Mouse (Mus musculus) hindbrain, embryonic 14.5 days (tissue): ENCODE measurements around the gene 3110082J24Rik. TPM values are rescaled to one million over a fixed set of nuclear protein-coding genes. Genes with fewer than 3 reads are reported as not detected.

ENCODE experiments used
- ATAC-seq: fragments of 200-750 bp; cut with Nextera tagmentation; 2 replicates; pipeline ENCODE4 v1.8.0; 2017; ENCODE audit warnings: moderate number of reproducible peaks, mild to moderate bottlenecking, moderate TSS enrichment, moderate library complexity; ENCODE audit not compliant: low FRiP score
- DNase-seq: peaks from one replicate; pipeline ENCODE4 v3.0.0-alpha.2; 2015; ENCODE audit warnings: low spot score
- H3K27ac ChIP-seq: fragments of 300-500 bp; sonication (generic); 2 replicates; pipeline ENCODE4 v1.5.1; 2014; ENCODE audit warnings: mild to moderate bottlenecking, moderate library complexity
- H3K27me3 ChIP-seq: fragments of 300-500 bp; sonication (generic); 2 replicates; pipeline ENCODE4 v1.6.1; 2014; ENCODE audit warnings: mild to moderate bottlenecking, low read length, mixed read lengths; ENCODE audit not compliant: control insufficient read depth, insufficient read depth
- H3K36me3 ChIP-seq: fragments of 300-500 bp; sonication (generic); replicated peaks from 2 replicates; pipeline ENCODE4 v1.6.1; 2014; ENCODE audit not compliant: control insufficient read depth, insufficient read depth
- H3K4me1 ChIP-seq: fragments of 300-500 bp; sonication (generic); replicated peaks from 2 replicates; pipeline ENCODE4 v1.6.1; 2014; ENCODE audit warnings: antibody characterized with exemption, low read length, mixed read lengths; ENCODE audit not compliant: control insufficient read depth, insufficient read depth
- H3K4me2 ChIP-seq: fragments of 300-500 bp; sonication (generic); replicated peaks from 2 replicates; pipeline ENCODE4 v1.6.1; 2014; ENCODE audit warnings: mild to moderate bottlenecking, moderate library complexity
- H3K4me3 ChIP-seq: fragments of 300-500 bp; sonication (generic); replicated peaks from 2 replicates; pipeline ENCODE4 v1.5.1; 2014; ENCODE audit warnings: mild to moderate bottlenecking, low read length
- H3K9ac ChIP-seq: fragments of 300-500 bp; sonication (generic); 2 replicates; pipeline ENCODE4 v1.6.1; 2014
- H3K9me3 ChIP-seq: fragments of 300-500 bp; sonication (generic); 2 replicates; pipeline ENCODE4 v1.6.1; 2016; ENCODE audit warnings: low read length; ENCODE audit not compliant: control insufficient read depth
- WGBS: fragments of 180-500 bp; shearing (Covaris S2); extraction: QIAGEN DNeasy Blood & Tissue Kit; methylation state at CpG from one replicate; pipeline ENCODE4 v1.1.7; 2014; 5-methylcytosine and 5-hydroxymethylcytosine counted together
- polyA plus RNA-seq: library from polyadenylated mRNA; unstranded; fragments of >200 nt; fragmentation: Nextera tagmentation; extraction: Ambion mirVana; gene quantifications from 2 replicates; pipeline ENCODE4 v1.2.1, GENCODE M21; 2014

Gene 3110082J24Rik
- polyA plus RNA-seq, 1 experiment from 2014 or later = 5.2 TPM

DNA sequence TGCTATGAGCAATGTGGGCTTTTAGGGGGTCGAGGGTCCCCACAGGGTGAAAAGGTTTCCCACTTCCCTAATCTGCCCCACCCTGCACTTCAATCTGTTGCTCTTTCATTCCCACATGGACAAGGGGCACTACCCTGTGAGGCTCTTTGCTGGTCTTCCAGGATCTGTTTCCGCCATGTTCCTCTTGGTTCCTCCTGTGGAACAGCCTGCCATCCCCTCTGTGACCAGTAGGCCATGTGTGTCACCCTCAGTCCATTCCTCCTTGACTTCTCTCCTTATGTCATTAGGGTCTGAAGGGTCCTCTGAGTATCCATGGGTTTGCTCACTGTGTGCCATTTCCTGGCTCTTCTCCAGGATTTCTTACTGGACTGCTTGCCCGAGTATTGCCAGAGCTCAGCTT lies 5.9 kb upstream of the 3110082J24Rik start:
- Histone ChIP-seq H3K9ac (no peak overlapping the region), H3K36me3 (peaks cover 14% of the 10 kb centered on the region), H3K4me3 (no peak overlapping the region), H3K4me1 (peaks cover 38% of the 10 kb centered on the region), H3K4me2 (peak overlapping the region; percentile 42; the same call in 1 of the 2 replicates), H3K27ac (no peak overlapping the region), H3K27me3 (peaks cover 10% of the 10 kb centered on the region; the same call in 1 of the 2 replicates), H3K9me3 (no peaks in the 10 kb centered on the region)
- no peak for ATAC-seq
- no peak for DNase-seq
- 55% methylated on average over 3 of the region's 3 CpGs for WGBS

DNA sequence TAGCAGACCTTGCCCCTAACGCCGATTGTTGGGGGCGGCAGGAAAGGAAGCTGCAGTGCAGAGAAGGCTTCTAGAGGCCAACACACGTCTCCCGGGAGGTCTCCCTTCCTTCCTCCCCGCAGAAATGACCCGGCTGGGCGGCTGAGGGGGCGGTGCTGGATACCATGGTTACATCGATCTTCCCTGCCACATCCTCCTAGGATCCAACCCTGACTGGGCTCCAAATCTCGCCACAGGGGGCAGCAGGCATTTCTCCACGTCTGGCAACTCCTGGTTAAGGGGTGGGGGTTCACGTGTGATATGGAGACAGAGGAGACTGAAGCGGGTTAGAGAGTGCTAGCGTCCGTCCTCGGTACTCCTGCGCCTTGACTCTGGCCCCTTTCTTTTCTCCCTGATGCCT lies 5.2 kb upstream of the 3110082J24Rik start:
- 0 out of 2 replicates have a peak overlapping the region, but pooled peaks have one; percentile 1 for H3K4me3 ChIP-seq
- H3K27ac ChIP-seq = peak overlapping the region; percentile 57; the same call in 1 of the 2 replicates
- no peak overlapping the region for H3K9ac ChIP-seq
- 0 out of 2 replicates have a peak, but pooled peaks cover 8% of the 10 kb centered on the region for H3K36me3 ChIP-seq
- H3K27me3 ChIP-seq = peaks cover 10% of the 10 kb centered on the region; the same call in 1 of the 2 replicates
- peak overlapping the region; percentile 42 for H3K4me2 ChIP-seq
- 3% methylated on average over 18 of the region's 18 CpGs for WGBS
- ATAC-seq (peak; percentile 25), DNase-seq (peak; percentile 69)
- peaks cover 45% of the 10 kb centered on the region for H3K4me1 ChIP-seq
- no peaks in the 10 kb centered on the region for H3K9me3 ChIP-seq

- H3K4me3 ChIP-seq = 0 out of 2 replicates have a peak overlapping the region, but pooled peaks have one; percentile 1
- ATAC-seq (no peak), DNase-seq (peak; percentile 33)
- peaks cover 48% of the 10 kb centered on the region for H3K4me1 ChIP-seq
- H3K27ac ChIP-seq = peak overlapping the region; percentile 57; the same call in 1 of the 2 replicates
- H3K9ac ChIP-seq = no peak overlapping the region
- H3K36me3 ChIP-seq = 0 out of 2 replicates have a peak, but pooled peaks cover 2% of the 10 kb centered on the region
- 5% methylated on average over 22 of the region's 22 CpGs for WGBS
- H3K9me3 ChIP-seq = no peaks in the 10 kb centered on the region
- H3K27me3 ChIP-seq = peaks cover 10% of the 10 kb centered on the region; the same call in 1 of the 2 replicates
- peak overlapping the region; percentile 42 for H3K4me2 ChIP-seq
Measured at GRCm38 (mm10) chr5:30110371-30111060, 4.6 kb upstream of the 3110082J24Rik start.

- Histone ChIP-seq H3K9ac (no peak overlapping the region), H3K27me3 (peaks cover 10% of the 10 kb centered on the region; the same call in 1 of the 2 replicates), H3K27ac (no peak overlapping the region), H3K4me3 (no peak overlapping the region), H3K4me1 (peaks cover 48% of the 10 kb centered on the region), H3K9me3 (no peaks in the 10 kb centered on the region), H3K36me3 (no peaks in the 10 kb centered on the region), H3K4me2 (peak overlapping the region; percentile 42)
- DNase-seq = no peak
- 38% methylated on average over 2 of the region's 2 CpGs for WGBS
- no peak for ATAC-seq
Measured at GRCm38 (mm10) chr5:30109899-30110298, 4.0 kb upstream of the 3110082J24Rik start.

GRCm38 (mm10) chr5:30108233-30108632 lies 2.3 kb upstream of the 3110082J24Rik start:
- Histone ChIP-seq H3K36me3 (no peaks in the 10 kb centered on the region), H3K9me3 (no peaks in the 10 kb centered on the region), H3K27ac (peak overlapping the region; percentile 84; the same call in 1 of the 2 replicates), H3K4me1 (peaks cover 45% of the 10 kb centered on the region), H3K4me2 (peak overlapping the region; percentile 97), H3K27me3 (0 out of 2 replicates have a peak, but pooled peaks cover 9% of the 10 kb centered on the region), H3K4me3 (no peak overlapping the region), H3K9ac (peak overlapping the region; percentile 84; the same call in 1 of the 2 replicates)
- DNase-seq = no peak
- no peak for ATAC-seq
- WGBS = 56% methylated on average over 6 of the region's 6 CpGs

DNA sequence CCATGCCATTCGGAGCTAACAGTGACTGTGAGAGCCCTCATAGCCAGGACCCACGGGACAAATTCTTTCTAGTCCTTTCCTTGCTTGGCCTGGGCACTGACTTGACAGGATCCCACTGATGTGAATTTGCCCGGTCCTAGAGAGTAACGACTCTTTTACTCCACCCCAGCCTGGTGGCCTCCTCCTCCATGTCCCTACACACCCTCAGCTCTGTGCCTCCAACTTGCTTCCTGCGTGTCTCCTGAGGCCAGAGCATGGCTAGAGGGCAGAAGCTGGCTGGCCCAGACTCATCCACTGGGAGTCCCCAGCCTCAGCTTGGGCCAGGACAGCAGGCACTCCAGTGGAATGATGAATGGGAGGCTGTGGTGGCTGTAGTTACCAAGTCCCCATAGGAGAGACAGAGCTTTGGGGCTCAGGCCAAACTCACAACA lies 1.7 kb upstream of the 3110082J24Rik start:
- H3K4me1 ChIP-seq = peaks cover 45% of the 10 kb centered on the region
- 0 out of 2 replicates have a peak, but pooled peaks cover 3% of the 10 kb centered on the region for H3K27me3 ChIP-seq
- no peaks in the 10 kb centered on the region for H3K9me3 ChIP-seq
- peak overlapping the region; percentile 97 for H3K4me2 ChIP-seq
- H3K4me3 ChIP-seq = peak overlapping the region; percentile 70
- peak; percentile 25; the same call in 1 of the 2 replicates for ATAC-seq
- peak overlapping the region; percentile 84 for H3K9ac ChIP-seq
- H3K27ac ChIP-seq = peak overlapping the region; percentile 84
- peak; percentile 56 for DNase-seq
- 5% methylated on average over 5 of the region's 5 CpGs for WGBS
- H3K36me3 ChIP-seq = no peaks in the 10 kb centered on the region

- no peaks in the 10 kb centered on the region for H3K9me3 ChIP-seq
- no peaks in the 10 kb centered on the region for H3K36me3 ChIP-seq
- peaks cover 45% of the 10 kb centered on the region for H3K4me1 ChIP-seq
- 1% methylated on average over 7 of the region's 7 CpGs for WGBS
- peak overlapping the region; percentile 97 for H3K4me2 ChIP-seq
- H3K4me3 ChIP-seq = peak overlapping the region; percentile 70
- peak overlapping the region; percentile 84; the same call in 1 of the 2 replicates for H3K9ac ChIP-seq
- H3K27me3 ChIP-seq = no peaks in the 10 kb centered on the region
- ATAC-seq (peak; percentile 51), DNase-seq (peak; percentile 55)
- H3K27ac ChIP-seq = peak overlapping the region; percentile 84
Measured at GRCm38 (mm10) chr5:30107186-30107585, 1.3 kb upstream of the 3110082J24Rik start.

DNA sequence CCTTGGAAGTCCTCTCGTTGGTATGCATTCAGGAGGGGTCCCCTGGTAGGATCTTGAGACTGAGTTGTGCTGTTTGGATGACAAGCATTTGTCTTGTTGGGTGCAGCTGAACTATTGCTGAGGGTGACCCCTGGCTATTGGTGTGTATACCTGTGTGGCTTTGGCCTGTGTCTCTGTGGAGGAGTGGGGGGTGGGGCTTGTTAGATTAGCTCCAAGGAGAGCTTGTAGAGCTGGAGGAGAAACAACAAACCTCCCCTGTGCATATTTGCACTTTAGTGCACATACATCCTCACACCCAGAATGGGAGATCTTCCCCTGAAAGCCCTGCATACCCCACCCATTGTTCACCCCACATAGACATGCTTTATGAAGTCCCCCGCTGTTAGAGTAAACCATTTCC lies 870 bp upstream of the 3110082J24Rik start:
- Histone ChIP-seq H3K9ac (peak overlapping the region; percentile 84), H3K4me3 (peak overlapping the region; percentile 70), H3K4me1 (peaks cover 45% of the 10 kb centered on the region), H3K36me3 (no peaks in the 10 kb centered on the region), H3K4me2 (peak overlapping the region; percentile 97), H3K9me3 (no peaks in the 10 kb centered on the region), H3K27me3 (no peaks in the 10 kb centered on the region), H3K27ac (peak overlapping the region; percentile 84)
- 0% methylated on average over 2 of the region's 2 CpGs for WGBS
- ATAC-seq = no peak
- DNase-seq = no peak
